Comparison of ENCODE assay signal across 10 mouse cellular contexts in the genomic region with DNA sequence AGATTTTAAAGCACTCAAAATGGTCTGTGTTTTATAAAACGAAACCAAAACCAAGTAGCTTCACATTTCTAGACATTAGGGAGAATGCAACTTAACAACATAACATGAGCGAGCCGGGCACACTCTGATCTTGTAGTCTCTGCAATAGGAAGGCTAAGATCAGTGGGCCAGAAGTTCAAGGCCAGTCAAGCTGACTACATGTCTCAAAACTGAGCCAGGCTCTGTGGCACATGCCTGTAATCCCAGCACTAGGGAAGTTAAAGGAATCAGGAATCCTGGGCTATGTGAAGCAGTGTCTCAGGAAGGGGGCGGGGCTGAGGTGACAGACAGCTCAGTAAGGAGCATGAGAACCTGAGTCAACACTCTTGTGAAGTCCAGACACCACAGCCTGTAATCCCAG. TPM values are rescaled to one million over a fixed set of nuclear protein-coding genes. Genes with fewer than 3 reads are reported as not detected.
DNase-seq lines count a peak whose midpoint lies in the region; ATAC-seq lines count a peak whose summit lies in the region.
"Had no signal": no experiment of that assay in that cellular context is flagged by ENCODE, and none has a peak within 500 bp of the region (broad histone marks: within the 10 kb centered on the region; RNA-seq: fewer than 3 reads in every experiment).

No protein-coding gene starts in this region.

- no peaks in the 10 kb centered on the region for H3K27me3 ChIP-seq in midbrain, embryonic 16.5 days (ENCODE audit: control insufficient read depth, insufficient read depth, low read depth, low read length)
- H3K27me3 ChIP-seq in midbrain, embryonic 13.5 days, result no peaks in the 10 kb centered on the region
- H3K27me3 ChIP-seq in embryonic facial prominence, embryonic 13.5 days, result no peaks in the 10 kb centered on the region
- H3K27me3 ChIP-seq: kidney, embryonic 15.5 days had no signal

- no peak overlapping the region for H3K4me3 ChIP-seq in midbrain, embryonic 16.5 days (ENCODE audit: low read depth, low read length)
- H3K4me3 ChIP-seq in midbrain, embryonic 13.5 days (replicated peaks), result no peak overlapping the region
- no peak overlapping the region for H3K4me3 ChIP-seq in embryonic facial prominence, embryonic 13.5 days
- H3K4me3 ChIP-seq: kidney, embryonic 15.5 days; midbrain, embryonic 10.5 days had no signal

- no peak overlapping the region for H3K4me2 ChIP-seq in midbrain, embryonic 16.5 days (ENCODE audit: low read length)
- H3K4me2 ChIP-seq in midbrain, embryonic 13.5 days (replicated peaks), result no peak overlapping the region
- peak overlapping the region; percentile 33; the same call in 1 of the 2 replicates for H3K4me2 ChIP-seq in embryonic facial prominence, embryonic 13.5 days
- H3K4me2 ChIP-seq: kidney, embryonic 15.5 days had no signal

- no peaks in the 10 kb centered on the region for H3K9me3 ChIP-seq in midbrain, embryonic 16.5 days (replicated peaks; ENCODE audit: control insufficient read depth, low read length, poor library complexity, severe bottlenecking)
- no peaks in the 10 kb centered on the region for H3K9me3 ChIP-seq in midbrain, embryonic 13.5 days
- H3K9me3 ChIP-seq in embryonic facial prominence, embryonic 13.5 days, result no peaks in the 10 kb centered on the region
- H3K9me3 ChIP-seq: kidney, embryonic 15.5 days; midbrain, embryonic 10.5 days had no signal

- H3K9ac ChIP-seq in midbrain, embryonic 16.5 days (ENCODE audit: low read depth, low read length), result no peak overlapping the region
- no peak overlapping the region for H3K9ac ChIP-seq in midbrain, embryonic 13.5 days (replicated peaks)
- H3K9ac ChIP-seq in embryonic facial prominence, embryonic 13.5 days, result no peak overlapping the region
- H3K9ac ChIP-seq: kidney, embryonic 15.5 days had no signal

- DNase-seq in frontal cortex, postnatal 10 days (ENCODE audit: low spot score in 2 of 2), result no peak
- DNase-seq in thymus, postnatal 14 days, result peak; percentile 50
- DNase-seq in cerebellum, adult 9-11 months, result no peak
- no peak for DNase-seq in cerebellum, postnatal 4 days (ENCODE audit: low spot score in 2 of 2)

- peak; percentile 25; the same call in 1 of the 2 replicates for ATAC-seq in frontal cortex, adult (ENCODE audit: low TSS enrichment)
- no peak for ATAC-seq in midbrain, embryonic 16.5 days
- ATAC-seq in midbrain, embryonic 13.5 days, result no peak
- no peak for ATAC-seq in embryonic facial prominence, embryonic 13.5 days (ENCODE audit: insufficient number of reproducible peaks, insufficient read depth, low FRiP score, low TSS enrichment, low read depth)

- WGBS in midbrain, embryonic 16.5 days, result 83% methylated on average over 4 of the region's 4 CpGs
- WGBS in midbrain, embryonic 13.5 days, result 82% methylated on average over 4 of the region's 4 CpGs
- WGBS in embryonic facial prominence, embryonic 13.5 days, result 75% methylated on average over 4 of the region's 4 CpGs

- peak overlapping the region; percentile 63 for H3K27ac ChIP-seq in midbrain, embryonic 16.5 days (ENCODE audit: low read length)
- no peak overlapping the region for H3K27ac ChIP-seq in midbrain, embryonic 13.5 days
- no peak overlapping the region for H3K27ac ChIP-seq in embryonic facial prominence, embryonic 13.5 days
- H3K27ac ChIP-seq: kidney, embryonic 15.5 days had no signal

- H3K36me3 ChIP-seq in midbrain, embryonic 16.5 days (ENCODE audit: control insufficient read depth, insufficient read depth, low read length), result no peaks in the 10 kb centered on the region
- no peaks in the 10 kb centered on the region for H3K36me3 ChIP-seq in midbrain, embryonic 13.5 days
- no peaks in the 10 kb centered on the region for H3K36me3 ChIP-seq in embryonic facial prominence, embryonic 13.5 days
- H3K36me3 ChIP-seq: kidney, embryonic 15.5 days; midbrain, embryonic 10.5 days had no signal

- peaks cover 3% of the 10 kb centered on the region; the same call in 1 of the 2 replicates for H3K4me1 ChIP-seq in midbrain, embryonic 16.5 days (ENCODE audit: control insufficient read depth, insufficient read depth, low read length)
- peaks cover 8% of the 10 kb centered on the region for H3K4me1 ChIP-seq in midbrain, embryonic 13.5 days (replicated peaks)
- peaks cover 19% of the 10 kb centered on the region for H3K4me1 ChIP-seq in embryonic facial prominence, embryonic 13.5 days

RNA-seq across cellular contexts. Expression of a gene that starts 35.8 kb away (rescaled TPM):
- 50.4 and 57.1 TPM in 2 replicates for polyA plus RNA-seq in midbrain, embryonic 16.5 days (2015; fragmentation: Nextera tagmentation; extraction: Ambion mirVana)
- polyA plus RNA-seq in midbrain, embryonic 13.5 days (2015; fragmentation: Nextera tagmentation; extraction: Ambion mirVana), result 55.4 and 55.8 TPM in 2 replicates
- polyA plus RNA-seq in embryonic facial prominence, embryonic 13.5 days (2015; fragmentation: Nextera tagmentation; extraction: Ambion mirVana), result 62.3 and 66.7 TPM in 2 replicates
